Mouse (Mus musculus): Measurements from ENCODE around the gene Ddx43. TPM values are rescaled to one million over a fixed set of nuclear protein-coding genes. Genes with fewer than 3 reads are reported as not detected.
A peak's percentile ranks its signal among the peaks of the same experiment; 100 is the strongest.
"Not testable (repeated sequence)": the region's sequence is repeated elsewhere in the genome, so short reads cannot be mapped to it uniquely, and the experiment has no call there.

Gene Ddx43
- 0.19 and 0.33 TPM in 2 replicates for polyA plus RNA-seq (2016; fragmentation: Nextera tagmentation; extraction: Ambion mirVana)

DNA sequence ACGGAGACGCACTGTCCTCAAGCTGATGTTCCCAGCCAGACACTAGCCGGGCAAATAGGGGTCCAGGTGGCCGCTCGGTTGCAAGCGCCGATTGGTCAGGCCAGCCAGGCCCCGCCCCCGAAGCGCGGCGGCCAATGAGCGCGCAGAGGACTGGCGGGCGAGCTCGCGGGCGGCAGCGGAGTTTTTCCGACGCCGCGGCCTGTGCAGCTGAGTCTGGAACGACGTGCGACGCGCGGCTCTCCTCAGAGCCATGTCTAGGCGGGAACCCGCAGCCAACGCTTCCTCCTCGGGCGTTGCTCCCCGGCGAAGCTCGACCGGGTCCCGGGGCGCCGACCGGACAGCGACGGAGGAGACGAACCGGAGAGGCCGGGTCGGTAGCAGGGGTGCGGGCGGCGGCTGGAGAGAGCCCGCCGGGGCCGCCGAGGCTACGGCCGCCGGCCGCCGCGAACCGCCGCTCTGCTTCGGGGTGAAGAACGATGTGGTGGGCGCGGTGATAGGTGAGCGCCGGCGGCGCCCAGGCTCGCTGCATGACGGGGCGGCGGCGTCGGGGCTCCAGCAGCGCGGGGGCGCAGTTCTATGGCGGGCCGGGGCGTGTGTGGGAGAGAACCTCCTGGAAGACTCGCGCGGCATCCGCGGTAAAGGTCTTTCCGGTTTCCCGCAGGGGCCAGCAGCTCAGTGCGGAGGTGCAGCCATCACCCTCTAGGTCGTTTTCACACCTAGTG, at the start of gene Ddx43:
TSS of gene Ddx43 (plus strand) at position 148 of the 722 bp plus-strand sequence.
- peak within 1 kb of the TSS; percentile 39 for H3K4me3 ChIP-seq
- ATAC-seq (ENCODE audit: insufficient number of reproducible peaks, insufficient read depth, low FRiP score, low TSS enrichment), result peak; percentile 84
- peaks cover 58% of the 10 kb centered on the region for H3K27me3 ChIP-seq
- peaks cover 6% of the 10 kb centered on the region; the same call in 1 of the 2 replicates for H3K4me1 ChIP-seq
- H3K9me3 ChIP-seq, result no peaks in the 10 kb centered on the region
- no peaks in the 10 kb centered on the region for H3K36me3 ChIP-seq
- 4% methylated on average over 91 of the region's 93 CpGs for WGBS
- H3K27ac ChIP-seq, result no peak within 1 kb of the TSS
- no peak within 1 kb of the TSS; the same call in 1 of the 2 replicates for H3K9ac ChIP-seq
- H3K4me2 ChIP-seq (replicated peaks), result peak within 1 kb of the TSS; percentile 57

DNA sequence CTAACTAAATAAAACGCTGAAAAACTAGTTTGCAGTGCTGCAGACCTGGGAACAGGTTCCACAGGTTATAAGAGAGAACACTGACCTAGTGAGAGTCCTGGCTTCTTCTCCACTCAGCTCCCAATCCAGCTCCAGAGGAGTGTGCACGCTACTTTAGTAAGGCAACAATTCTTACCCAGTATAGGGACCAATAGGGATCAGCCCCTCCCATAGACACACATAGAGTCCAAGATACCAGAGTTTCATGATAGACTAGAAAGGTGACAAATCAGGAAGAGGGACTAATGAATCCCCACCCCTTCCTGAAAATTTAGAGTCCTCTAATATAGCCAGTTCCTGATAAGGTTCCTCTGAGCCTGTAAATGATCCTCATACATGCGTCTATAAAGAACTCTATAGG, 48.6 kb upstream of the Ddx43 start:
- Histone ChIP-seq H3K36me3 (no peaks in the 10 kb centered on the region), H3K4me3 (no peak overlapping the region), H3K4me2 (replicated peaks) (no peak overlapping the region), H3K4me1 (no peaks in the 10 kb centered on the region), H3K27ac (no peak overlapping the region), H3K9ac (no peak overlapping the region), H3K27me3 (no peaks in the 10 kb centered on the region), H3K9me3 (no peaks in the 10 kb centered on the region)
- WGBS, result 66% methylated on average over 3 of the region's 3 CpGs
- ATAC-seq (ENCODE audit: insufficient number of reproducible peaks, insufficient read depth, low FRiP score, low TSS enrichment), result no peak

DNA sequence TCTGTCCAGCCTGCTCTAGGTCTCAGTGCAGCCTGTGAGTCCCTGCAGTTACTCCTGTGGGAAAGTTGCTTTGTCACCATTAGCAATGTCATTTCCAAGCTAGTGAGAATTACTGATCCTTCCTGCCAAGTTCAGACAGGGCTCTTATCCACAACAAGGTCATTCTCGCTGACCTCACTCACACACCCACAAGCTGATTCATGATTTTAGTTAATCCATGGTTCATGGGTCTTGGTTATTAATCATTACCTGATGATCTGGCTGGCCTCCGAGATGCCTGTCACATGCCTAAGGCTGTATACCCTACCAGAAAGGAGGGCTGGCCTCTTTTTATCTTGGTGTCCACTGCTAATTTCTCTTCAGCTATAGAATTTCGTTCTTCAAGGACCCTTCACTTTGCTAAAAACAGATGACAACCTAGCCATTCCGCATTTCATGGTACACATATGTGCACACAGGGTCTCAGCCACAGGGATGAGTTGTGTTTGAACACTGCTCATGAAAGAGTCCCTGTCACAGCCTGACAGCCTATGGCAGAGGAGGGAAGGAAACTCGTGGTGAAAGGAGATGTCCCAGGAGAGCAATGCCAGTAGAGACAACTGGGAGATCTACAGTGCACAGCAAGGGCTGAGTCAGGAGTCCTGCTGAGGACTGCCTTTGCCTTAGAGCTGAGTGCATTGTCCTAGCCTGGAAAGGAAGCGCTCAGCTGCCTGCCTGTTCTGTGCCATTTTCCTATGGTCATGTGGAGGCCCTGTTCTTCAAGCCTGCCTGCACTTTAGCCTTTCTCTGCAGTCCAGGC, 47.2 kb upstream of the Ddx43 start:
- not testable (repeated sequence) for H3K27ac ChIP-seq; H3K4me2 ChIP-seq (replicated peaks); H3K9ac ChIP-seq; H3K36me3 ChIP-seq; H3K4me3 ChIP-seq; H3K4me1 ChIP-seq; ATAC-seq (ENCODE audit: insufficient number of reproducible peaks, insufficient read depth, low FRiP score, low TSS enrichment); H3K9me3 ChIP-seq; H3K27me3 ChIP-seq
- WGBS, result 62% methylated on average over 6 of the region's 6 CpGs

DNA sequence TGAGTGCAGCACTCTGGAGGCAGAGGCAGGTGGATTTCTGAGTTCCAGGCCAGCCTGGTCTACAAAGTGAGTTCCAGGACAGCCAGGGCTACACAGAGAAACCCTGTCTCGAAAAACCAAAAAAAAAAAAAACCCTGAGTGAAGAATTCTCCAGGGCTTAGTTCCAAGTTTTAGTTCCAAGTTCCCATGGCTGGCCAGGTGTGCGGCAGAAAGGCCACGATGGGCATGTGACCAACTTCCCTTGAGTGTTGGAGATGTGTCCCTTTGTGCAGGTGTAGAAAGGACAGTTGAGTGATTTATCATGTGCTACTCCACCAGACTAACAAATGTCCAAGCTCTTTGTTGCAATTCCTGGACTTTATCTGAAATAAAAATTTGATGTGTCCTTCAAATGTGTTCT, 46.4 kb upstream of the Ddx43 start:
- H3K4me1 ChIP-seq; H3K4me3 ChIP-seq; H3K36me3 ChIP-seq; H3K9ac ChIP-seq; H3K9me3 ChIP-seq; H3K27ac ChIP-seq; ATAC-seq (ENCODE audit: insufficient number of reproducible peaks, insufficient read depth, low FRiP score, low TSS enrichment); H3K4me2 ChIP-seq (replicated peaks); H3K27me3 ChIP-seq: not testable (repeated sequence)
- 85% methylated on average over 3 of the region's 3 CpGs for WGBS

DNA sequence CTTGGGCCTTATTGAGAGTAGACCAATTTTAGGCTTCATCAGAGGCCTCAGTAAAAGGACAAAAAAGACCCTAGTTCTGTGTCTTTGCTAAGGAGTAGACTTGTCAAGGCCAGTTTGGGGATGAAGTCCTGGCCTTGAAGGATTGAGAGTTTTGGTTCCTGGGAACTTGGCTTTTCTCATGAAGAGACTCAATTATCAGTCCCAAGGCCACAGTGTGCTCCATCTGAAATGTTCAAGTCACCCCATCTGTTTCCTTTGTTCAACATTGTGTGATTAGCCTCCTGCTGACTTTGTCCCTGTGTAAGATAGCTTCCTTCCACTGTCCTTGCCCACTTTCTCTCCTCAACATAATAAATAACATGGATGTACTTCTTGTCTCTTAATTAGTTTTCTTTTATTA, 45.6 kb upstream of the Ddx43 start:
- H3K36me3 ChIP-seq; H3K9ac ChIP-seq; H3K27me3 ChIP-seq; H3K4me2 ChIP-seq (replicated peaks); H3K27ac ChIP-seq; H3K4me3 ChIP-seq; H3K9me3 ChIP-seq; ATAC-seq (ENCODE audit: insufficient number of reproducible peaks, insufficient read depth, low FRiP score, low TSS enrichment); H3K4me1 ChIP-seq: not testable (repeated sequence)

DNA sequence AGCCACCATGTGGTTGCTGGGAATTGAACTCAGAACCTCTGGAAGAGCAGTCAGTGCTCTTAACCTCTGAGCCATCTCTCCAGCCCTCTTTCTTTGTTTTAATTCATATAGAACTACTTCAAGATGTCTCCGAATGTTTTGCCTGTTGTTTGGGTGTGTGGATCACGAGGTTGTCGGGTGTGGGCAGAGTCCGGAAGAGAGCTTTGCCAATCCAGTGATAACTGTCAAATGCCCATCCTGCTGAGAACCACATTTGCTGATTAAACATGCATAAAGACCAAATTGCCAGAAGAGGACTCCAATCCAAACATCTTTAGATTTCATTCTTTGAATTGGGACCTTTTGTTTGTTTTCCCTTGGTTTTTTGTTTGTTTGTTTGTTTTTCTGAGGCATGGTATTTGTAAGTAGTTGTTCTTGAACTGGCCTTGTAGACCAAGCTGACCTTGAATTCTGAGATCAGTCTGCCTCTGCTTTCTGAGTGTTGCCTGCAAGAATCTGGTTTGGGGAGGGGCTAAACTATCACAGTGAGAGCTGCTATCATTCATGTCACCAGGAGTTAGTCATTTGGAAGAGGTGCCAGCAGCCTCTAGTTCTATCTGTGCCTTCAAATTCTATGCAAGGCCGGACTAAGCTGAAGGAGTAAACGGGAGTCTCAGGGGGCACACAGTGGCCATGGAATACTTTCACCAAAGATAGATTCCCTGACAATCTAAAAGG, 43.9 kb upstream of the Ddx43 start:
- no peaks in the 10 kb centered on the region for H3K4me1 ChIP-seq
- 87% methylated on average over 6 of the region's 6 CpGs for WGBS
- no peak overlapping the region for H3K4me3 ChIP-seq
- H3K36me3 ChIP-seq, result no peaks in the 10 kb centered on the region
- H3K9ac ChIP-seq, result no peak overlapping the region
- no peaks in the 10 kb centered on the region for H3K9me3 ChIP-seq
- no peak for ATAC-seq (ENCODE audit: insufficient number of reproducible peaks, insufficient read depth, low FRiP score, low TSS enrichment)
- H3K27me3 ChIP-seq, result no peaks in the 10 kb centered on the region
- no peak overlapping the region for H3K27ac ChIP-seq
- H3K4me2 ChIP-seq (replicated peaks), result no peak overlapping the region

DNA sequence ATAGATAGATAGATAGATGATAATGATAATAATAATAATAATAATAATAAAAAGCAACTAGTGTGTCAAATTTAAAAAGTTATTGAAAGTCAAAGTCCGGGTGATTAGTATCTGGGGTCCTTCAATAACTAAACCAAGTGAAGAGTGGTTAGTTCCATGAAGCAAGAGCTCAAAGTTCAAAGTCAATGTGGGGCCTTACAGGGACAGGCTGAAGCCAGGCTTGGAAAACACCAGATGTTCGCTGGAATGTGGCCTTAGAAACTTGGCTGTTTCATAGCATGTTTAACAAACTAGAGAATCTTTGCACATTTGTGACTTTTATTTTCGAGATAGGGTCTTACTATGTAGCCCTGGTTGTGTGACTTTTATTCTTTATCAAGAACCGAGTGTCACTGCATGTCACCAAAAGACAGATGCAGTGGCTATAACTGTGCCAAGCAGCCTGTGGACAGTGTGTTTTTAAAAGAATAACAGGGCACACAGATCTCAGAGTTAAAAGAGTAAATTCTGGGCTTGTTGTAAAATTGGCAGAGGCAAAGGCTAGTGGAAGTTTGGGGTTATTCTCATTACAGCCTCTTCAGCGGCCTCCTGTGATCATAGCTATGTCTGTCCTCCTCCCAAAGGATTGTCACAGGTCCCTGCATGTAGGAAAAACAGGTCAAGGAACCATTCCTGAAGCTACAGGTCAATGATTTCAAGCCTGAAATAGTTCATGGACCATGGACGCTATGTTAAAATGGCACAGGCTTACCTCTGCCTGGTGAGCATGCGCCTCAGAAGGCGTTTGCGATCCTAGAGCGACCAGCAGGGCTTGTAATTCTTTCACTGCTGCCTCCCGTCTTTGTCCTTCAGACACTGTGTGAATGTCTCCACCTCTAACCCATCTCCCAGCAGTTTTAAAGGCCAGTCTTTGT, 40.7 kb upstream of the Ddx43 start:
- no peak overlapping the region for H3K9ac ChIP-seq

DNA sequence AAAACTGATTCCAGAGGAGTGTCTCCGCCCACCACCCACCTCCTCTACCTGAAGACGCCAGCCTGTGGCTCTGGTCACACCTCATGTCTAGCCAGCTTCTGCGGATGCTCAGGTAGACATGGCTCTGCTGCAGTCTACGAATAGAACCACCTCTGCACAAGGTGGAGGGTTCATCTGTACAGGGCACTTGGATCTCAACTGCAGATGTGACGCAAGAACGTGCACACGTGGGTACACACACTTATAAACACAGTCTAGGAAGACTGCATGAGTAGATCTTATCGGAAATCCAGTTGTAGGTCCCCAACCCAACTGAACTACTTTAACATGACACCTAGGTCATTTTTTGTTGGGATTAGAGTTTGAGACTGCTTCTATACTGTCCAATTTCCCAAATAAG, 40.0 kb upstream of the Ddx43 start, which contains the start of gene Gsta2:
TSS of gene Gsta2 (minus strand) at position 178 of the 400 bp plus-strand sequence.
- 88% methylated on average over 8 of the region's 8 CpGs for WGBS
- Histone ChIP-seq H3K27me3 (no peaks in the 10 kb centered on the region), H3K4me2 (replicated peaks) (no peak within 1 kb of the TSS), H3K9me3 (no peaks in the 10 kb centered on the region), H3K4me1 (no peaks in the 10 kb centered on the region), H3K9ac (no peak within 1 kb of the TSS), H3K27ac (no peak within 1 kb of the TSS), H3K4me3 (no peak within 1 kb of the TSS), H3K36me3 (no peaks in the 10 kb centered on the region)
- no peak for ATAC-seq (ENCODE audit: insufficient number of reproducible peaks, insufficient read depth, low FRiP score, low TSS enrichment)

More for the DNA sequence above, 40.7 kb upstream of the Ddx43 start:
- H3K36me3 ChIP-seq, result no peaks in the 10 kb centered on the region
- H3K9me3 ChIP-seq, result no peaks in the 10 kb centered on the region
- H3K27me3 ChIP-seq, result no peaks in the 10 kb centered on the region
- no peaks in the 10 kb centered on the region for H3K4me1 ChIP-seq
- H3K4me3 ChIP-seq, result no peak overlapping the region
- ATAC-seq (ENCODE audit: insufficient number of reproducible peaks, insufficient read depth, low FRiP score, low TSS enrichment), result no peak
- no peak overlapping the region for H3K27ac ChIP-seq
- 81% methylated on average over 11 of the region's 11 CpGs for WGBS
- no peak overlapping the region for H3K4me2 ChIP-seq (replicated peaks)

DNA sequence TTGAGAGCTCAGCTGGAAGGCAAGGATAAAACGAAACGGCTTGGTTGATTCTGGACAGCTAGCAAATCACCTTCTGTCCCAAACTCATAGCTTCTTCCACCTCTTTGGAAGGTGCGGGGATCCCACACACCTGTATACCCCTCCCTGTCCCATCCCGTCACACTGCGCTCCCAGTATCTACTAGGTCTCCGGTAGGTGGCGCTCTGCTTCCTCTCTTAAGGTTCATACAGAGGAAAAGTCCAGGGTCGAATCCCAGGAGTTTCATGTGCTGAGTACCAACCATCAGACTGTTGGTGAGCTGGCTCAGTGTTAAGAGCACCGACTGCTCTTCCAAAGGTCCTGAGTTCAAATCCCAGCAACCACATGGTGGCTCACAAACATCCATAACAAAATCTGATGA, 37.5 kb upstream of the Ddx43 start:
- Histone ChIP-seq H3K36me3 (no peaks in the 10 kb centered on the region), H3K4me2 (replicated peaks) (no peak overlapping the region), H3K4me1 (no peaks in the 10 kb centered on the region), H3K27me3 (no peaks in the 10 kb centered on the region), H3K9ac (no peak overlapping the region), H3K9me3 (no peaks in the 10 kb centered on the region), H3K27ac (no peak overlapping the region), H3K4me3 (no peak overlapping the region)
- WGBS, result 18% methylated on average over 9 of the region's 9 CpGs
- ATAC-seq (ENCODE audit: insufficient number of reproducible peaks, insufficient read depth, low FRiP score, low TSS enrichment), result 0 out of 2 replicates have a peak, but pooled peaks have one; percentile 6

DNA sequence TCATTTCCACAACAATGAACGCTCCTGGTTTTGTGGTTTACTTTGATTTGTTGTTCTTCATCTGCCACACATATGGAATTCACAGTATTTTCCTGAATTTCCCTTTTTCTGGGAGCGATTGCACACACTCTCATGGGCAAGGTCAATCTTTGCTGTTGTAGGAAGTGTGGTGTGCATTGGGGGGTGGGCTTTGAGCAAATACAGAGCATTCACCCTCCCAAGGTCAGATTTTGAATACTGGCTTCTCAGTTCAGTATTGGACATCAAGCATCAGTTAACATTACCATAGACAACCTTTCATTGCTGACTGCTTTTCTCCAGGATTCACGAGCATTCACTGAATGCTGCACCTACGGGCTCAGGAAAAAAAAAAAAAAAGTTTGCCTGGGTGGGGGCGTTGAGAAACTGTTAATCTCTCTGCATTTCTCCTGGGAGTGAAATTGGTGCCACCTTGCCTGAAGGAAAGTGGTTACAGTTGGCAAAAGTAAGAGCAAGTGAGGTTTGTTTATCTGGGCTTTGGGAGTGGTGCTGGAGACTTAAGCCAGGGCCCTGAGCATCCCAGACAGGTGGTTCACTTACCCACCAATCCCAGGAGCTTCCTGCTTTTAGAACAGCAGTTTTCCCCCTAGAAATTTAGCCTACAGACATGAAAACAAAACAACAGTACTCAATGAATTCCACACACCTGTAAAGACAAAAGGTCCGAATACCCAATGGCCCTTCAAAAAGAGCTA, 35.7 kb upstream of the Ddx43 start:
- H3K4me2 ChIP-seq (replicated peaks), result no peak overlapping the region
- H3K36me3 ChIP-seq, result no peaks in the 10 kb centered on the region
- H3K9ac ChIP-seq, result no peak overlapping the region
- WGBS, result 78% methylated on average over 6 of the region's 6 CpGs
- H3K9me3 ChIP-seq, result no peaks in the 10 kb centered on the region
- no peak overlapping the region for H3K27ac ChIP-seq
- H3K27me3 ChIP-seq, result no peaks in the 10 kb centered on the region
- H3K4me3 ChIP-seq, result no peak overlapping the region
- ATAC-seq (ENCODE audit: insufficient number of reproducible peaks, insufficient read depth, low FRiP score, low TSS enrichment), result no peak
- no peaks in the 10 kb centered on the region for H3K4me1 ChIP-seq
